Mouse (Mus musculus) erythroblast, embryonic 14.5 days (primary cell): ENCODE measurements at regions not wholly inside any gene's neighbourhood (a gene's known extent, or its start where the extent isn't known, plus 50 kb on each side); places are given as distances from the start of the nearest gene placed in this dataset.
A peak's percentile ranks its signal among the peaks of the same experiment; 100 is the strongest.

Experiments
- H3K27me3 ChIP-seq: 2 replicates; pipeline ENCODE4 v1.6.1; 2012; ENCODE audit warnings: inconsistent platforms; ENCODE audit not compliant: control insufficient read depth
- H3K36me3 ChIP-seq: 2 replicates; pipeline ENCODE4 v1.6.1; 2012; ENCODE audit warnings: mild to moderate bottlenecking, inconsistent platforms; ENCODE audit not compliant: control insufficient read depth
- H3K4me1 ChIP-seq: 2 replicates; pipeline ENCODE4 v1.6.1; 2012; ENCODE audit warnings: inconsistent platforms; ENCODE audit not compliant: control insufficient read depth
- H3K4me3 ChIP-seq: replicated peaks from 2 replicates; pipeline ENCODE3; 2012; ENCODE audit warnings: moderate library complexity, mild to moderate bottlenecking, inconsistent platforms
- H3K9me3 ChIP-seq: 2 replicates; pipeline ENCODE4 v1.6.1; 2012; ENCODE audit warnings: low read length, inconsistent platforms, mixed read lengths; ENCODE audit not compliant: control insufficient read depth
- GATA1 ChIP-seq: IDR thresholded peaks from 2 replicates; pipeline ENCODE4 v1.6.1; 2012; ENCODE audit warnings: low read length, inconsistent platforms, mixed read lengths
- TAL1 ChIP-seq: IDR thresholded peaks from 3 replicates; pipeline ENCODE4 v1.6.1; 2012; ENCODE audit warnings: low read length, inconsistent platforms, mixed read lengths

GRCm38 (mm10) chr1:130309746-130310145 is 113.1 kb downstream of the Cd55b start:
- H3K4me3 ChIP-seq = no peak overlapping the region
- no peaks in the 10 kb centered on the region for H3K4me1 ChIP-seq
- no peaks in the 10 kb centered on the region for H3K27me3 ChIP-seq
- no peaks in the 10 kb centered on the region for H3K36me3 ChIP-seq
- no peaks in the 10 kb centered on the region for H3K9me3 ChIP-seq
- no peak for TF ChIP-seq GATA1
- TF ChIP-seq TAL1 = no peak

GRCm38 (mm10) chr1:130301828-130302386 is 120.9 kb downstream of the Cd55b start:
- no peaks in the 10 kb centered on the region for H3K9me3 ChIP-seq
- H3K27me3 ChIP-seq = no peaks in the 10 kb centered on the region
- no peak for TF ChIP-seq TAL1
- no peak for TF ChIP-seq GATA1
- H3K4me1 ChIP-seq = peaks cover 18% of the 10 kb centered on the region
- H3K36me3 ChIP-seq = no peaks in the 10 kb centered on the region
- H3K4me3 ChIP-seq = no peak overlapping the region

DNA sequence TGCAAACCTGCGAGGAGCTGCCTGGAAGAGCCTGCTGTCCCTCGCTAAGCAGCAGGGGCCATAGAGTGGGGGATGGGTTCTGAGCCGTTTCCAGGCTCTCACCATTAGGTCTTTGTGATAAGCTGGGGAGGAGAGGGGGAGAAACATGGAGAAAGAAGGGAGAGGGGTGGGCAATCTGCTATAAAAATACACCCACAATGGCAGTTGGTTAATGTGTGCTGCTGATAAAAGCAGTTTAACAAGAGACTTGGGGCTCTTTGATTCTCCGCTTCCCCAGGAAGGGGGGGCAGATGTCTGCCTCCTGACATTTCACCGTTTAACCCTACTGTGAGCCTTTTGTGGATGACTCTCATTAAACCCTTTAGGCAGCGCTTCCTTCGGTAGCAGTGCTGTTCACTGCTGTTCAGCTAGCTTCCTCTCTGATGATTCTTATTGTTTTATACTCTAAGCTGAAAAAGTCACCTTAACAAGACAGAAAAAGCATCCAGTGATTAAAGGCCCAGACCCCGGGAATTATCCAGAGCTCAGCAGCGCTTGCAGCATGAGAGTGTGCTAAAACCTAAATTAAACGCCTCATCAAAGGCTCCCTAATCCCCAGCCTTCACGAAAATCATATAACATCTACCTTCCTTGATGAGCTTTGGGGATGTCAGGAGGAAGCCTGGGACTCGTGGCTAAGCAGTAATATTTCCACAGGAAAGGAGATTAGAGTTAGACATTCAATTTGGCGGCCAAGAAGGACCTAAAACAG is 122.6 kb downstream of the Cd55b start:
- peaks cover 18% of the 10 kb centered on the region for H3K4me1 ChIP-seq
- TF ChIP-seq TAL1 = no peak
- TF ChIP-seq GATA1 = no peak
- no peaks in the 10 kb centered on the region for H3K36me3 ChIP-seq
- H3K4me3 ChIP-seq = peak overlapping the region; percentile 23
- no peaks in the 10 kb centered on the region for H3K27me3 ChIP-seq
- no peaks in the 10 kb centered on the region for H3K9me3 ChIP-seq

DNA sequence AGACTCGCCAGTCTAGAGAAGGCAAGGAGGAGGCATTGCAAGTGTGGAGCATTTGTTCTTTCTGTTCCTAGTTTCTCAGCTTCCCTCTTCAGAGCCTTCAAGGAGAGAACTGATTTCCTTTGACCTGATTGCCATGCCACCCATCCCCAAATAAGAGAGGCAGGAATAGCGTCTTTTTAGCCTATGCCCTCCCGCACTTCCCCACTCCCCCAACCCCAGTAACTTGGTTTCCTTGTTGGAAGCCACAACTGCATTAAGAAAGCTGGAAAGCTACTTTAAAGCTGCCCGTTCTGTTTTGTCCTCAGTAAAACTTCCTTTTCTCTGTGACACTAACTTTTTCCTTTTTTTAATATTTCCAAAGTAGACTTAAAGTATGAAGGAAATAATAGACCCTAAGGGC is 123.2 kb downstream of the Cd55b start:
- peak overlapping the region; percentile 23 for H3K4me3 ChIP-seq
- TF ChIP-seq TAL1 = no peak
- TF ChIP-seq GATA1 = no peak
- H3K4me1 ChIP-seq = peaks cover 18% of the 10 kb centered on the region
- H3K36me3 ChIP-seq = no peaks in the 10 kb centered on the region
- H3K27me3 ChIP-seq = no peaks in the 10 kb centered on the region
- H3K9me3 ChIP-seq = no peaks in the 10 kb centered on the region

GRCm38 (mm10) chr1:130299069-130299468 is 123.7 kb downstream of the Cd55b start:
- Histone ChIP-seq H3K4me1 (peaks cover 18% of the 10 kb centered on the region), H3K36me3 (no peaks in the 10 kb centered on the region), H3K9me3 (no peaks in the 10 kb centered on the region), H3K27me3 (no peaks in the 10 kb centered on the region), H3K4me3 (no peak overlapping the region)
- TF ChIP-seq TAL1 (no peak), GATA1 (no peak)

- Histone ChIP-seq H3K4me1 (peaks cover 18% of the 10 kb centered on the region), H3K4me3 (no peak overlapping the region), H3K36me3 (no peaks in the 10 kb centered on the region), H3K27me3 (no peaks in the 10 kb centered on the region), H3K9me3 (no peaks in the 10 kb centered on the region)
- TF ChIP-seq TAL1 = no peak
- no peak for TF ChIP-seq GATA1
Observed at GRCm38 (mm10) chr1:130298636-130299035, 124.2 kb downstream of the Cd55b start.

GRCm38 (mm10) chr1:130297471-130297870 is 125.3 kb downstream of the Cd55b start:
- no peaks in the 10 kb centered on the region for H3K27me3 ChIP-seq
- H3K9me3 ChIP-seq = no peaks in the 10 kb centered on the region
- peaks cover 18% of the 10 kb centered on the region for H3K4me1 ChIP-seq
- H3K36me3 ChIP-seq = no peaks in the 10 kb centered on the region
- TF ChIP-seq TAL1 (no peak), GATA1 (no peak)
- no peak overlapping the region for H3K4me3 ChIP-seq

DNA sequence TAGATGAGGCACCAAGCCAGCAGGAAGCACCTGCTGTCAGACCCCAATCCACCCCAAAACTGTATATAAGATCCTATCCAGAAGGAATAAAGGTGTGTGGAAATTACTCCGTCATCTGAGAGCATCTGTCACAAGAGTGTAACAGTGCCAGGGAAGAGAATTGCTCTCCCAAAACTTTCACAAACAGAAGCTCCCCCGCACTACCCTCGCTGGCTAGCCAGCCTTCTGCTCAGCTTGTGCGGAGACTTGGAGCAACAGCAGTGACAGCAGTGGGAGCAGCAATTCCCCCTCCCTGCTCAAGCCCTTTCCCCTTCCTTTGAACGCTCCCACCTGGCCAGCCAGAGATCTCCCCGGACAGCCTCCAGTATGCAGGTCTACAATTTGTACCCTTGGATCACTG is 136.9 kb downstream of the Cd55b start:
- H3K36me3 ChIP-seq = no peaks in the 10 kb centered on the region
- no peaks in the 10 kb centered on the region for H3K9me3 ChIP-seq
- no peaks in the 10 kb centered on the region for H3K27me3 ChIP-seq
- H3K4me3 ChIP-seq = no peak overlapping the region
- no peak for TF ChIP-seq TAL1
- no peak for TF ChIP-seq GATA1
- H3K4me1 ChIP-seq = peaks cover 5% of the 10 kb centered on the region

DNA sequence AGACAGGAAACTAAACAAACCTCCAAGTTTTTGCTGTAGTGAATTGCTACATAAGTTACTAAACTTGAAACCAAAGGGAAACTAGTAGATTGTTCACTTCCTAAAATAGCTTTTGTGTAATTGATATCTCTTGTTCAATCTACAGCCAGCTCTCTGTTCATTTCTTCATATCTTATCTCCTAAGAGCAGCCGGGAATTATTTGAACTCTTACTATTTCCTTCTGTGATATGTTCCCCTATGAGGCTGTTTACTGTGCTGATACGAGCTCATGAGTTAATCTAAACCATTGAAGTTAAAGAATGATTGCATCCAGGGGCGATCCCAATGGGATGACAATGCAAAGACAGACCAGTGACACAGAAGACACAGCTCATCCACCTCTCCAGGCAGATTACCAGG is 140.7 kb downstream of the Cd55b start:
- H3K4me1 ChIP-seq = peaks cover 7% of the 10 kb centered on the region
- TF ChIP-seq TAL1 (no peak), GATA1 (no peak)
- H3K27me3 ChIP-seq = no peaks in the 10 kb centered on the region
- H3K4me3 ChIP-seq = no peak overlapping the region
- H3K36me3 ChIP-seq = no peaks in the 10 kb centered on the region
- no peaks in the 10 kb centered on the region for H3K9me3 ChIP-seq

DNA sequence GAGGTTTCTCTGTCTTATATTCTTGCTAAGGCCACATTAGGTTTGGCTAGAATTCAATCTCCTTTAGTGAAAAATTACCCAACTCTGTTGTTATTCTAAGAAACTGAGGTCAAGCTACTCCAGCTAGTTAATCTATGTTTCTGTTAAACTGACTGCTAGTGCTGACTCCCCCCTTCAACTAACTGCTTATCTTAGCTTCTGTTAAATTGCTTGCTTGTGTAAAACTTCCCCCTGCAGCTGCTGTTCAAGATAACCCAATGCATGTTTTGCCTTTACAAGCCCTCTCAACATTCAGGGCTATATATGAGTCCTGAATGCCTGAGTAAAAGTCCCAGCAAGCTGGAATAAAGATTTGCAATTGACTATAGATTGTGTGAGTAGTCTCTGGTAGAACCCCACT is 143.6 kb downstream of the Cd55b start:
- no peak for TF ChIP-seq TAL1
- no peak for TF ChIP-seq GATA1
- Histone ChIP-seq H3K27me3 (no peaks in the 10 kb centered on the region), H3K4me3 (no peak overlapping the region), H3K36me3 (no peaks in the 10 kb centered on the region), H3K9me3 (no peaks in the 10 kb centered on the region), H3K4me1 (peaks cover 17% of the 10 kb centered on the region)
